Mouse (Mus musculus) left cerebral cortex, postnatal 4 days (tissue): ENCODE measurements at regions not wholly inside any gene's neighbourhood (a gene's known extent, or its start where the extent isn't known, plus 50 kb on each side); places are given as distances from the start of the nearest gene placed in this dataset.

Experiments
- DNase-seq: peaks from one replicate; pipeline ENCODE4 v3.0.0-alpha.2; 2022
- intact Hi-C: fragments of 180-260 bp; cut with DNase I; formaldehyde crosslinking; loops from one replicate; pipeline ENCODE4 v1.15.1; 2025

GRCm38 (mm10) chr1:71775865-71776501 lies 123.0 kb upstream of the Fn1 start:
- intact Hi-C loops = no loop called here
- no peak for DNase-seq

GRCm38 (mm10) chr1:71772526-71772925 lies 119.5 kb upstream of the Fn1 start:
- intact Hi-C loops = no loop called here
- no peak for DNase-seq

- intact Hi-C loops = no loop called here
Observed at GRCm38 (mm10) chr1:71771798-71772197, 118.8 kb upstream of the Fn1 start.

GRCm38 (mm10) chr1:71769595-71769994 lies 116.6 kb upstream of the Fn1 start:
- DNase-seq = no peak
- intact Hi-C loops = no loop called here

More at GRCm38 (mm10) chr1:71771798-71772197, 118.8 kb upstream of the Fn1 start:
- no peak for DNase-seq

- intact Hi-C loops = no loop called here
Observed at GRCm38 (mm10) chr1:71767705-71768104, 114.7 kb upstream of the Fn1 start.

GRCm38 (mm10) chr1:71767076-71767475 lies 114.1 kb upstream of the Fn1 start:
- intact Hi-C loops = no loop called here
- no peak for DNase-seq

More at GRCm38 (mm10) chr1:71767705-71768104, 114.7 kb upstream of the Fn1 start:
- no peak for DNase-seq

- intact Hi-C loops = no loop called here
- no peak for DNase-seq
Observed at GRCm38 (mm10) chr1:71764951-71765350, 112.0 kb upstream of the Fn1 start.

GRCm38 (mm10) chr1:71763530-71763929 lies 110.5 kb upstream of the Fn1 start:
- no peak for DNase-seq
- intact Hi-C loops = no loop called here

- intact Hi-C loops = no loop called here
- no peak for DNase-seq
Observed at GRCm38 (mm10) chr1:71760342-71760741, 107.3 kb upstream of the Fn1 start.

GRCm38 (mm10) chr1:71757236-71757635 lies 104.2 kb upstream of the Fn1 start:
- no peak for DNase-seq
- intact Hi-C loops = no loop called here

GRCm38 (mm10) chr1:71756159-71756558 lies 103.2 kb upstream of the Fn1 start:
- DNase-seq = no peak
- intact Hi-C loops = no loop called here

GRCm38 (mm10) chr1:71755435-71755834 lies 102.4 kb upstream of the Fn1 start:
- DNase-seq = no peak
- intact Hi-C loops = no loop called here

GRCm38 (mm10) chr1:71752351-71752750 lies 99.4 kb upstream of the Fn1 start:
- intact Hi-C loops = no loop called here
- no peak for DNase-seq

- DNase-seq = no peak
- intact Hi-C loops = no loop called here
Observed at GRCm38 (mm10) chr1:71751601-71752000, 98.6 kb upstream of the Fn1 start.

- DNase-seq = no peak
- intact Hi-C loops = no loop called here
Observed at GRCm38 (mm10) chr1:71735606-71736005, 82.6 kb upstream of the Fn1 start.

- DNase-seq = no peak
- intact Hi-C loops = no loop called here
Observed at GRCm38 (mm10) chr1:71731623-71732022, 78.6 kb upstream of the Fn1 start.

GRCm38 (mm10) chr1:71731011-71731410 lies 78.0 kb upstream of the Fn1 start:
- no peak for DNase-seq
- intact Hi-C loops = no loop called here

GRCm38 (mm10) chr1:71728852-71729347 lies 75.9 kb upstream of the Fn1 start:
- intact Hi-C loops = no loop called here
- no peak for DNase-seq

GRCm38 (mm10) chr1:71723816-71724215 lies 70.8 kb upstream of the Fn1 start:
- no peak for DNase-seq
- intact Hi-C loops = no loop called here

GRCm38 (mm10) chr1:71723039-71723397 lies 70.0 kb upstream of the Fn1 start:
- DNase-seq = no peak
- intact Hi-C loops = no loop called here

GRCm38 (mm10) chr1:71722211-71723038 lies 69.4 kb upstream of the Fn1 start:
- intact Hi-C loops = no loop called here
- no peak for DNase-seq
